Mouse (Mus musculus): ENCODE data around the gene Phxr2. TPM values are rescaled to one million over a fixed set of nuclear protein-coding genes. Genes with fewer than 3 reads are reported as not detected.
A peak's percentile ranks its signal among the peaks of the same experiment; 100 is the strongest.

The Phxr2 gene
- polyA plus RNA-seq, 1 experiment from 2014 or later, result not detected

DNA sequence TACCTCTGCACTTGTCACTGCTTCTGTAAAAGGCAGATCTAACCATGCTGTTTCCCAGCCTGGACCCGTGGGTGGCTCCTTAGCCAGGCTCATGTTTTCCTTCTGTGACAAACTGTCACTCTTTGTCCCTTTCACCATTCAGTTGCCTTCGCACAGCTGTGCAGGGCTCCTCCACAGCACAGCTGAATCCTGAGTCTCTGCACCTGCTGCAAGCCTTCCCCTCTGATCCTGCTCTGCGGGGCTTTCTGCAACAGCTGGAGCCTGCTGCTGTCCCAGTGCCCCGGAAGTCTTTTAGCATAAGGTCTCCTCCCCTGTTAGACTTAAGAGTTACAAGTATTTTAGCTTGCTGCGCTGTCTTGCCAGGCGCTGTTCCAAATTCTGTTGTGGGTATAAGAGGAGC is 6.1 kb upstream of the Phxr2 start:
- no peak overlapping the region for H3K4me2 ChIP-seq
- H3K9ac ChIP-seq, result no peak overlapping the region
- ATAC-seq (ENCODE audit: low read depth) (no peak), DNase-seq (no peak)
- peaks cover 6% of the 10 kb centered on the region; the same call in 1 of the 2 replicates for H3K4me1 ChIP-seq (replicated peaks)
- H3K27me3 ChIP-seq, result no peaks in the 10 kb centered on the region
- no peaks in the 10 kb centered on the region for H3K36me3 ChIP-seq
- no peak overlapping the region for H3K27ac ChIP-seq
- no peaks in the 10 kb centered on the region for H3K9me3 ChIP-seq (replicated peaks)
- 73% methylated on average over 6 of the region's 6 CpGs for WGBS (ENCODE audit: insufficient replicate concordance)
- H3K4me3 ChIP-seq (replicated peaks), result no peak overlapping the region

DNA sequence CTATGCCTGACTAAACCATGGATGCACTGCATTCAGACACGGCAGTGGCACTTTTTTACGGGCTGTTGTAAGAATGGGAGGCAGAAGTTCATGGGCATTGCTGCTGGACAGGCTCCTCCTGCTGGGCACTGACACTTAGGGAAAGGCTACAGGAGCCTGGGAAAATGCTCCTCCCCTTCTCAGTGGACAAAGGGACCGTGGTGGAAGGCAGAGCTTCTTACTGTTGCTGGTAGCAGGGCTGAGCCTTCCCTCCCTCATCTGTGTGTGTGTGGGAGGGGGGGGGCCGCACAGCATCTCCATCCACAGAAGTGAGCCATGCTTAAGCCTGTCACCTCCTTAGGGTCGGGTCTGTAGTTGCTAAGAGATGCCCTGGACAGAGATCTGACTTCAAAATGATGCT is 5.2 kb upstream of the Phxr2 start:
- H3K27ac ChIP-seq, result no peak overlapping the region
- WGBS (ENCODE audit: insufficient replicate concordance), result 62% methylated on average over 5 of the region's 5 CpGs
- no peak for DNase-seq

DNA sequence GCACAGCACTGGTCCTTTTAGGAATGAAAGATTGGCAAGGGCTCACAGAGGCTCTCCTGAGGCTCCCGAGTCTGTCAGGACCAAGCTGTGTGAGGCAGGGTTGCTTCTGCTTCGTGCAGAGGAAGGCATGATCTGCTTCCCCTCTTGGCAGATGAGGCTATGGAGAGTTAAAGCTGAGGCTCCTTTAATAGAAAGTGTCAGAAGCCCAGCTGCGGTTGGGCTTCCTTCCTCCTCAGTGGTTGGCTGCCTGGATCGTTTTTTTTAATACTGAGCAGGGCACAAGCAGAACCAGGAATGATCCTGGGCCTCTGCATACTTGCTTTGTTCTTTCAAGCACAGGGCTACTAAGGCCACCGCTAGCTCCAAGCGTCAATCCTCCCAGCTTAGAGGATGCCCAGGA is 4.5 kb upstream of the Phxr2 start:
- WGBS (ENCODE audit: insufficient replicate concordance), result 22% methylated on average over 6 of the region's 6 CpGs

More for the DNA sequence above, 5.2 kb upstream of the Phxr2 start:
- ATAC-seq (ENCODE audit: low read depth), result no peak
- H3K36me3 ChIP-seq, result no peaks in the 10 kb centered on the region
- H3K4me1 ChIP-seq (replicated peaks), result peaks cover 13% of the 10 kb centered on the region; the same call in 1 of the 2 replicates
- no peak overlapping the region for H3K9ac ChIP-seq
- H3K9me3 ChIP-seq (replicated peaks), result no peaks in the 10 kb centered on the region
- H3K4me3 ChIP-seq (replicated peaks), result no peak overlapping the region
- no peaks in the 10 kb centered on the region for H3K27me3 ChIP-seq
- H3K4me2 ChIP-seq, result no peak overlapping the region

DNA sequence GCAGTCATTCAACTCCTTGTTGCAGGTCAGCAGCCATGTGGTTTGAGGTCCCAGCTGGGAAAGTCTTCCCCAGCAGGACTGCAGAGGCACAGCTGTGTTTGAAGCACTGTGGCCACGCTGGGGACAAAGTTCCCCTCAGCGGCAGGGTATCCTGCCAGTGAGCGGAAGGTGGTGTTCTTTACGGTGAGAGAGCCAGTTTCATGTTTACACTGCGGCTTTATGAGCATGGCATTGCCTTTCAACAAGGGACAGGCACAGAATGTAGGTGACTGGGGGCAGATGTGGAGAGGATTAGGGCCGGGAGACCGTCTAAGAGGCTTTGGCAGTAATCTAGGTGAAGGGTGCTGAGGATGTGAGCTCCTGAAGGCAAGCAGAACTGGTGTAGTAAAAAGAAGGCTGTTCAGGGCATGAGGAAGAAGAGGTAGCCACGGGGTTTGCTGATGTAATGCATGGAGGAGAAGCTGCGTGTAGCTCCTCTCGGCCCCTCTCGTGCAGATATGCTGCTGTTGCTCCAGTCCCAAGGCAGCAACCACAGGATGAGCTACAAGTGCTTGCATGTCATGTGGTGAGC is 1.7 kb upstream of the Phxr2 start:
- H3K27ac ChIP-seq, result peak overlapping the region; percentile 8; the same call in 1 of the 2 replicates
- no peaks in the 10 kb centered on the region for H3K36me3 ChIP-seq
- 43% methylated on average over 11 of the region's 11 CpGs for WGBS (ENCODE audit: insufficient replicate concordance)
- H3K4me1 ChIP-seq (replicated peaks), result peaks cover 13% of the 10 kb centered on the region; the same call in 1 of the 2 replicates
- no peaks in the 10 kb centered on the region for H3K27me3 ChIP-seq
- H3K9ac ChIP-seq, result no peak overlapping the region
- no peak overlapping the region for H3K4me3 ChIP-seq (replicated peaks)
- ATAC-seq (ENCODE audit: low read depth) (peak; percentile 39; the same call in 1 of the 2 replicates), DNase-seq (no peak)
- H3K4me2 ChIP-seq, result no peak overlapping the region
- no peaks in the 10 kb centered on the region for H3K9me3 ChIP-seq (replicated peaks)

More for the DNA sequence above, 4.5 kb upstream of the Phxr2 start:
- H3K9ac ChIP-seq, result no peak overlapping the region
- no peak for DNase-seq
- H3K36me3 ChIP-seq, result no peaks in the 10 kb centered on the region
- H3K27ac ChIP-seq, result no peak overlapping the region
- no peak overlapping the region for H3K4me2 ChIP-seq
- H3K27me3 ChIP-seq, result no peaks in the 10 kb centered on the region
- H3K4me3 ChIP-seq (replicated peaks), result no peak overlapping the region
- no peaks in the 10 kb centered on the region for H3K9me3 ChIP-seq (replicated peaks)
- ATAC-seq (ENCODE audit: low read depth), result 0 out of 2 replicates have a peak, but pooled peaks have one; percentile 26
- H3K4me1 ChIP-seq (replicated peaks), result peaks cover 13% of the 10 kb centered on the region; the same call in 1 of the 2 replicates

DNA sequence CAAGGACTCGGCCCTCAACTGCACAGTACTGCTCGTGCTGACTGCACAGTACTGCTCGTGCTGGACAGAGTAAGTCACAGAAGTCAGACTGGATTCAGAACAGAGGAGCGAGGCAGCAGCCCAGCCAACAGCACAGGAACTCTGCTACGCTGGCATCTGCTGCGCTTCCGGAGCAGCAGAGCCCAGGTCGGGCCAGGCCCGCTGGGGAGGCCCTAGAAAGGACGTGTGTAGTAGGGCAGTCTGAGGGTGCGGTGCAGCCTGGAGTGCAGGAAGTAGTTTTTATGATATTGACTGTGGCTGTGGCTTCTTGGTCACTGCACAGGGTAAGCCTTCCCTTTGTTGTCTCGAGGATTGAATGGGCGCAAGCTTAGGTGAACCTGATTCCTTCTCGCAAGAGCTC is 829 bp upstream of the Phxr2 start:
- WGBS (ENCODE audit: insufficient replicate concordance), result 51% methylated on average over 14 of the region's 14 CpGs
- no peak for DNase-seq
- H3K27ac ChIP-seq, result no peak overlapping the region

DNA sequence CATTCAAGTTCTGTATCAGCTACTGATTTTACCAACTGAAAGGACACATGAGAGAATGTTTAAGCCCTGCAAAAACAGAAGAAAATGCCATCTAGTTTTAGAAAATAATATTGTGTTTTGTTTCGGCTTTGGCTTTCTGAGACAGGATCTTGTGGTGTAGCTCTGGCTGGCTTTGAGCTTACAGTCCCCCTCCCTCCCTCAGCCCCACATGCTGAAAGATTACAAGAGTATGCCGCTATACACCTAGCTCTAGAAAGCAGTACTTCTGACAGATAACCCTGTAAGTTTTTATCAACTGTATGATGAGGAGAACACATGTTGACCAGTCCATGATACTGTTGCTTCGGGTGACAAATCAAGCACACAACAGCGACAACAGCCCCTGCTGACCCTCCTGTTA is 6.7 kb downstream of the Phxr2 start:
- Histone ChIP-seq H3K27me3 (no peaks in the 10 kb centered on the region), H3K4me3 (replicated peaks) (no peak overlapping the region), H3K36me3 (no peaks in the 10 kb centered on the region), H3K9me3 (replicated peaks) (no peaks in the 10 kb centered on the region), H3K9ac (no peak overlapping the region), H3K27ac (no peak overlapping the region), H3K4me1 (replicated peaks) (peaks cover 18% of the 10 kb centered on the region), H3K4me2 (no peak overlapping the region)
- ATAC-seq (ENCODE audit: low read depth) (no peak), DNase-seq (no peak)
- 68% methylated on average over 4 of the region's 4 CpGs for WGBS (ENCODE audit: insufficient replicate concordance)

More for the DNA sequence above, 829 bp upstream of the Phxr2 start:
- peak; percentile 15; the same call in 1 of the 2 replicates for ATAC-seq (ENCODE audit: low read depth)
- no peak overlapping the region for H3K9ac ChIP-seq
- no peaks in the 10 kb centered on the region for H3K36me3 ChIP-seq
- no peaks in the 10 kb centered on the region for H3K27me3 ChIP-seq
- no peak overlapping the region for H3K4me3 ChIP-seq (replicated peaks)
- no peaks in the 10 kb centered on the region for H3K9me3 ChIP-seq (replicated peaks)
- peaks cover 13% of the 10 kb centered on the region; the same call in 1 of the 2 replicates for H3K4me1 ChIP-seq (replicated peaks)
- no peak overlapping the region for H3K4me2 ChIP-seq

DNA sequence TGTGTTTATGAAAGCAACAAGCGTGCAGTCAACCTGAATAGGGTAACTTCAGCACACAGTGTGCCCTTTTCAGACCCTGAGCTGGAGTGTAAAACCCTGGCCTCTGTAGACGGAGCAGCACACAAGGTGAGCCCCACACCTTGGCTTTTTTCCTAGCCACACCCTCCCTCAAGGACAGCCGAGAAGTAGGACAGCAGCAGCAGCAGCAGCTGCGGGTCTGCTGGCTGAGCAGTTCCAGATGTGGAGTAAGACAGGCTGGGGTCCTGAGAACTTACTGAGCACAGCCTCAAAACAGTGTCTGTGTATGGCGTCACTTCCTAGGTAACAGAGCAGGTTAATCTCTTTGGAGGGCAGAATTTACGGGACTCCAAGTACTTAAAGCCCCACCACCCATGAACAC is 7.4 kb downstream of the Phxr2 start:
- Histone ChIP-seq H3K36me3 (no peaks in the 10 kb centered on the region), H3K27me3 (no peaks in the 10 kb centered on the region), H3K9ac (no peak overlapping the region), H3K4me2 (no peak overlapping the region), H3K9me3 (replicated peaks) (no peaks in the 10 kb centered on the region), H3K4me3 (replicated peaks) (no peak overlapping the region), H3K4me1 (replicated peaks) (peaks cover 19% of the 10 kb centered on the region), H3K27ac (no peak overlapping the region)
- WGBS (ENCODE audit: insufficient replicate concordance), result 62% methylated on average over 6 of the region's 6 CpGs
- no peak for DNase-seq
- ATAC-seq (ENCODE audit: low read depth), result no peak

DNA sequence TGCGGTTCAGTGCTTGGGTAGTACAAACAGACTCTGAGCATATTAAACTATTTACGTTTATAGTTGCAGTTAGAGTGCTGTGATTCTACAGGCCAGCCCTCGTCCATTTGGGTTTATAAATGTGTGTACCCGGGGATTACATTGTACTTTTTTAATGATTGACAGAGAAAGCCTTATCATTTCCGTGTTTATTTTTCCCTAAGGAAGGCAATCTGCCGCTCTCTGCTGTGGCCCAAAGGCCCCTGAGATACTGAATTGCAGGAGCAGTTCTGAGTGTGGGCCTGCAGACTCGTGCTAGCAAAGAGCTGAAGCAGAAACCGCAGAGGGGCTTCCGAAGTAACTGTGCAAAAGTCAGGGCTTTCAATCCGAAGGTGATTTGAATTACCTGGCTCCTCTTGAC is 8.2 kb downstream of the Phxr2 start:
- Histone ChIP-seq H3K36me3 (no peaks in the 10 kb centered on the region), H3K27ac (0 out of 2 replicates have a peak overlapping the region, but pooled peaks have one; percentile 6), H3K4me1 (replicated peaks) (peaks cover 24% of the 10 kb centered on the region), H3K9ac (no peak overlapping the region), H3K4me3 (replicated peaks) (no peak overlapping the region), H3K4me2 (no peak overlapping the region), H3K27me3 (no peaks in the 10 kb centered on the region), H3K9me3 (replicated peaks) (no peaks in the 10 kb centered on the region)
- DNase-seq (no peak), ATAC-seq (ENCODE audit: low read depth) (no peak)
- 63% methylated on average over 10 of the region's 10 CpGs for WGBS (ENCODE audit: insufficient replicate concordance)

DNA sequence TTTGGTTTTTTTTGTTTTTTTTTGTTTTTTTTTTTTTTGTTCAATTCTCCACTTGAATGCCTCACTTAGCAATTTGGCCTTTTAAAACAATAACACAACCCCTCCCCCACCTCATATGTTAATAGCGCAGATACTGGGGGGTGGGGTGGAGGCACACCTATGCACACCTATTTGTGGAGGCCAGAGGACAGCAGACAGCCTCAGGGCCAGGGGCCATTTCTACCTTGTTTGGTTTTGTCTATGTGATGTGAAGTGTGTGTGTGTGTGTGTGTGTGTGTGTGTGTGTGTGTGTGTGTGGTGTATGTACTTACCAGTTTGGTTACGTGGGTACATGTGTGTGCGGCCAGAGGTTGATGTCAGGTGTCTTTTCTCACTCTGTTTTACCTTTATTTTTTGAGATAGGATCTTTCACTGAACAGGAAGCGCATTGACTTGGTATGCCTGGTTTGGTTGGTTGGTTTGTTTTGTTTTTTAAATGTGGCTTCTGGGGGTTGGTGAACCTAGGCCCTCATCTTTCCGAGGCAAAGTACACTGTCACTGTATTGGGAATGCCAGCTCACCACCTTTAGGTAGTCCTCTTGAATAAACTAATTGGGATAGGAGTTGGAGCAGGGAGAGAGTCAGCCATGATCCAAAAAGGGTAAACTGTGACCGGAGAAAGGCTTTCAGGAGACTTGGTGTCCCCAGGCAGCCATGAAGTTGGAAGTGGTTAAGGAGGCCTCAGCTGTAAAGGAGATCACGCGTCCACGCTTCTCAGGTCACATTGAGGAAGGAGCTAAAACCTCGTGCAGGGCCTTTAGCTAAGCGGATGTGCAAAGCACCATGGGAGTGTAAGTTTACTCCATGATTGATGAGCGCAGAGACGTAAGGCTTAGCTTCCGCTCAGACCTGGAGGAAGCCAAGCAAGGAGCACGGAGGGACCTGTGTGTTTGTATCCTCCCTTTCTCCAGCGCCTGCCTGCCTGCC is 9.2 kb downstream of the Phxr2 start:
- no peak overlapping the region for H3K27ac ChIP-seq
- 80% methylated on average over 16 of the region's 16 CpGs for WGBS (ENCODE audit: insufficient replicate concordance)
- no peaks in the 10 kb centered on the region for H3K36me3 ChIP-seq
- DNase-seq (no peak), ATAC-seq (ENCODE audit: low read depth) (no peak)
- no peak overlapping the region for H3K4me3 ChIP-seq (replicated peaks)
- H3K9ac ChIP-seq, result no peak overlapping the region
- no peaks in the 10 kb centered on the region for H3K9me3 ChIP-seq (replicated peaks)
- H3K27me3 ChIP-seq, result no peaks in the 10 kb centered on the region
- no peak overlapping the region for H3K4me2 ChIP-seq
- H3K4me1 ChIP-seq (replicated peaks), result peaks cover 24% of the 10 kb centered on the region

DNA sequence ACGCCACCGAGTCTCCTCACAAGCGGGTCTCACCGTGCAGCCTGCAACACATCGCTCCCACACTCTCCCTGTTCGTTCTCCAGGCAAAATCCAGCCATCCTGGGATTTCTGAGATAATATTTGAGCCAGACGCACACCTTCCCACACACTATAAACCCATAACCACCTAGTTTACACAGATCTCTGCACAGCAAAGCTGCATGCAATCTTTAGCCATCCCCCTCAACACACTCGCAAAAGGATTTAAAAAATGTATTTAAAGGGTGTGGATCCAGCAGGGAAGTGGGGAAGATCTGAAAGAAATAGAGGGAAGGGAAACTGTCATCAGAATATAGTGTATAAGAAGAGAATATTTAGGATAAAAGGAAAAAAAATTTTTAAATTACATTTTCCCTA is 9.9 kb downstream of the Phxr2 start:
- Histone ChIP-seq H3K4me2 (no peak overlapping the region), H3K4me3 (replicated peaks) (no peak overlapping the region), H3K27me3 (no peaks in the 10 kb centered on the region), H3K4me1 (replicated peaks) (peaks cover 26% of the 10 kb centered on the region), H3K9me3 (replicated peaks) (no peaks in the 10 kb centered on the region), H3K27ac (no peak overlapping the region), H3K36me3 (no peaks in the 10 kb centered on the region; the same call in 1 of the 2 replicates), H3K9ac (no peak overlapping the region)
- DNase-seq (no peak), ATAC-seq (ENCODE audit: low read depth) (no peak)
- WGBS (ENCODE audit: insufficient replicate concordance), result 67% methylated on average over 8 of the region's 8 CpGs

DNA sequence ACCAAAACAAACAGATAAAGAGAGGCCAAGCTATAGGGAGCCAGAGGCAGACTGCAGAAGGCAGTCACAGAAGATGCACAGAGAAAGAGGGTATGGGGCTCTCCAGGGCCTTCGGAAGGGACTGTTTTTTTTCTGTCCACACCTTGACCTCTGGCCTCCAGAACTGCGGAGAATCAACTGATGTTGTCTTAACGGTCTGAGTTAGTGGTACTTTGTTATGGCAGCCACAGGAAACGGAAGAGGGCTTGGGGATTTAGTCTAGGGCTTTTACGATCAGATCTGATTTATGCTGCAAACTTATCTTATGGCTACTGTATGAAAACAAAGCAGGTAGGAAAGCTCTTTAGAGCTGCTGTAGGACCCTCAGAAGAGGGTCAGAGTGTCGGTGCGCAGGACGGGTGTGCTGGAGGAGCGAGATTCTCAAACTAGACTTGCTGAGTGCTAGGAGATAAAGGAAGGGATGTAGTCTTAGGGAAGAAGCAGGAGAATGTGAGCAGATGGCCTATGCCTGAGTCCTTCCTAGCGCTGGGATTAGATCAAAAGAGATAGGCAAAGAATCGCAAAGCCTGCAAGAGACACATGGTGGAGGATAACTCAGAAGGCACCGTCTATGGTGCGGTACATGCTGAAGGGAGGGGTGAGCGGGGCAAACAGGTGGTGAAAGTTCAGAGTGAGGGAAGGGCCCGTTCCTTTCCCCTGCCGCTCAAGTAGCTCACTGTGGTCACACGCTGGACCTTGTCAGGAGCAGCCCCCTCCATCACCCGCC is 10.5 kb downstream of the Phxr2 start:
- Histone ChIP-seq H3K4me1 (replicated peaks) (peaks cover 30% of the 10 kb centered on the region), H3K9me3 (replicated peaks) (no peaks in the 10 kb centered on the region), H3K4me3 (replicated peaks) (no peak overlapping the region), H3K4me2 (no peak overlapping the region), H3K36me3 (no peaks in the 10 kb centered on the region; the same call in 1 of the 2 replicates), H3K27me3 (no peaks in the 10 kb centered on the region), H3K27ac (no peak overlapping the region), H3K9ac (no peak overlapping the region)
- ATAC-seq (ENCODE audit: low read depth) (no peak; the same call in 1 of the 2 replicates), DNase-seq (no peak)
- WGBS (ENCODE audit: insufficient replicate concordance), result 50% methylated on average over 18 of the region's 18 CpGs
